ENCODE assay signal across 11 mouse cellular contexts in genomic region chr1:90412511-90413045, GRCm38 (mm10).
DNase-seq lines count a peak whose midpoint lies in the region; ATAC-seq lines count a peak whose summit lies in the region.
"Had no signal": no experiment of that assay in that cellular context is flagged by ENCODE, and none has a peak within 500 bp of the region (broad histone marks: within the 10 kb centered on the region; RNA-seq: fewer than 3 reads in every experiment).

No protein-coding gene starts in this region.

- no peak overlapping the region for H3K9ac ChIP-seq in midbrain, embryonic 13.5 days (replicated peaks)
- H3K9ac ChIP-seq in midbrain, embryonic 14.5 days (replicated peaks; ENCODE audit: low read length), result no peak overlapping the region
- no peak overlapping the region for H3K9ac ChIP-seq in heart, embryonic 12.5 days
- H3K9ac ChIP-seq in kidney, embryonic 16.5 days (replicated peaks; ENCODE audit: low read length), result no peak overlapping the region
- H3K9ac ChIP-seq: limb, embryonic 13.5 days had no signal

- H3K4me1 ChIP-seq in midbrain, embryonic 13.5 days (replicated peaks), result peaks cover 7% of the 10 kb centered on the region; the same call in 1 of the 2 replicates
- no peaks in the 10 kb centered on the region for H3K4me1 ChIP-seq in midbrain, embryonic 14.5 days (ENCODE audit: control insufficient read depth, insufficient read depth, low read length)
- H3K4me1 ChIP-seq in heart, embryonic 12.5 days (replicated peaks), result peaks cover 23% of the 10 kb centered on the region
- H3K4me1 ChIP-seq in kidney, embryonic 16.5 days (ENCODE audit: insufficient read depth, low read length), result peaks cover 6% of the 10 kb centered on the region
- H3K4me1 ChIP-seq: limb, embryonic 13.5 days had no signal

- H3K4me3 ChIP-seq in midbrain, embryonic 13.5 days (replicated peaks), result no peak overlapping the region
- no peak overlapping the region for H3K4me3 ChIP-seq in midbrain, embryonic 14.5 days (replicated peaks; ENCODE audit: low read depth, low read length)
- no peak overlapping the region for H3K4me3 ChIP-seq in heart, embryonic 12.5 days
- H3K4me3 ChIP-seq in kidney, embryonic 16.5 days (ENCODE audit: low read length), result no peak overlapping the region
- H3K4me3 ChIP-seq: limb, embryonic 13.5 days had no signal

- H3K27ac ChIP-seq in midbrain, embryonic 13.5 days, result no peak overlapping the region
- H3K27ac ChIP-seq in midbrain, embryonic 14.5 days (replicated peaks; ENCODE audit: low read depth, low read length), result no peak overlapping the region
- peak overlapping the region; percentile 36; the same call in 1 of the 2 replicates for H3K27ac ChIP-seq in heart, embryonic 12.5 days (ENCODE audit: poor library complexity, severe bottlenecking)
- no peak overlapping the region; the same call in 1 of the 2 replicates for H3K27ac ChIP-seq in kidney, embryonic 16.5 days (ENCODE audit: low read length)
- H3K27ac ChIP-seq: limb, embryonic 13.5 days had no signal

- H3K36me3 ChIP-seq in midbrain, embryonic 13.5 days, result no peaks in the 10 kb centered on the region
- no peaks in the 10 kb centered on the region for H3K36me3 ChIP-seq in midbrain, embryonic 14.5 days (ENCODE audit: control insufficient read depth, insufficient read depth, low read length)
- no peaks in the 10 kb centered on the region for H3K36me3 ChIP-seq in heart, embryonic 12.5 days
- H3K36me3 ChIP-seq in kidney, embryonic 16.5 days (ENCODE audit: insufficient read depth, low read length), result no peaks in the 10 kb centered on the region
- H3K36me3 ChIP-seq: limb, embryonic 13.5 days had no signal

- H3K9me3 ChIP-seq in midbrain, embryonic 13.5 days, result no peaks in the 10 kb centered on the region
- no peaks in the 10 kb centered on the region for H3K9me3 ChIP-seq in midbrain, embryonic 14.5 days (ENCODE audit: control insufficient read depth, low read length)
- no peaks in the 10 kb centered on the region for H3K9me3 ChIP-seq in heart, embryonic 12.5 days (replicated peaks)
- H3K9me3 ChIP-seq in kidney, embryonic 16.5 days (ENCODE audit: low read length), result 0 out of 2 replicates have a peak, but pooled peaks cover 3% of the 10 kb centered on the region
- H3K9me3 ChIP-seq: limb, embryonic 13.5 days had no signal

- 17% methylated on average over 9 of the region's 9 CpGs for WGBS in midbrain, embryonic 13.5 days
- 12% methylated on average over 9 of the region's 9 CpGs for WGBS in midbrain, embryonic 14.5 days
- WGBS in heart, embryonic 12.5 days, result 42% methylated on average over 9 of the region's 9 CpGs
- WGBS in kidney, embryonic 16.5 days, result 24% methylated on average over 9 of the region's 9 CpGs

- ATAC-seq in midbrain, embryonic 13.5 days, result 0 out of 2 replicates have a peak, but pooled peaks have one; percentile 40
- ATAC-seq in midbrain, embryonic 14.5 days (ENCODE audit: low FRiP score, low TSS enrichment), result no peak
- peak; percentile 84 for ATAC-seq in heart, embryonic 12.5 days (ENCODE audit: insufficient number of reproducible peaks, low FRiP score)
- ATAC-seq in kidney, embryonic 16.5 days (ENCODE audit: low FRiP score, low TSS enrichment), result peak; percentile 91

- no peak overlapping the region for H3K4me2 ChIP-seq in midbrain, embryonic 13.5 days (replicated peaks)
- no peak overlapping the region for H3K4me2 ChIP-seq in midbrain, embryonic 14.5 days (ENCODE audit: low read length)
- no peak overlapping the region for H3K4me2 ChIP-seq in heart, embryonic 12.5 days
- H3K4me2 ChIP-seq in kidney, embryonic 16.5 days (replicated peaks; ENCODE audit: low read depth, low read length), result no peak overlapping the region
- H3K4me2 ChIP-seq: limb, embryonic 13.5 days had no signal

- H3K27me3 ChIP-seq in midbrain, embryonic 13.5 days, result no peaks in the 10 kb centered on the region
- no peaks in the 10 kb centered on the region for H3K27me3 ChIP-seq in midbrain, embryonic 14.5 days (ENCODE audit: control insufficient read depth, insufficient read depth, low read length)
- H3K27me3 ChIP-seq in heart, embryonic 12.5 days (replicated peaks), result no peaks in the 10 kb centered on the region
- no peaks in the 10 kb centered on the region for H3K27me3 ChIP-seq in kidney, embryonic 16.5 days (ENCODE audit: insufficient read depth, low read length)
- H3K27me3 ChIP-seq: limb, embryonic 13.5 days had no signal

- no peak for DNase-seq in midbrain, embryonic 14.5 days
- DNase-seq in yolk sac, embryonic 10.5 days (ENCODE audit: low spot score), result peak; percentile 23
- no peak for DNase-seq in layer of hippocampus, adult 18-20 months (ENCODE audit: low spot score in 2 of 2)
- DNase-seq in frontal cortex, postnatal 10 days (ENCODE audit: low spot score in 2 of 2), result no peak
- no peak for DNase-seq in layer of hippocampus, adult 9-11 months
- DNase-seq: right cerebral cortex, adult 18-20 months; thymus, adult 2 months had no signal
